Mouse (Mus musculus): ENCODE data around the gene Lenep. TPM values are rescaled to one million over a fixed set of nuclear protein-coding genes. Genes with fewer than 3 reads are reported as not detected.

Lenep gene
- total RNA-seq, 2 experiments from 2014 or later, result 3.0 TPM; not detected in 1

DNA sequence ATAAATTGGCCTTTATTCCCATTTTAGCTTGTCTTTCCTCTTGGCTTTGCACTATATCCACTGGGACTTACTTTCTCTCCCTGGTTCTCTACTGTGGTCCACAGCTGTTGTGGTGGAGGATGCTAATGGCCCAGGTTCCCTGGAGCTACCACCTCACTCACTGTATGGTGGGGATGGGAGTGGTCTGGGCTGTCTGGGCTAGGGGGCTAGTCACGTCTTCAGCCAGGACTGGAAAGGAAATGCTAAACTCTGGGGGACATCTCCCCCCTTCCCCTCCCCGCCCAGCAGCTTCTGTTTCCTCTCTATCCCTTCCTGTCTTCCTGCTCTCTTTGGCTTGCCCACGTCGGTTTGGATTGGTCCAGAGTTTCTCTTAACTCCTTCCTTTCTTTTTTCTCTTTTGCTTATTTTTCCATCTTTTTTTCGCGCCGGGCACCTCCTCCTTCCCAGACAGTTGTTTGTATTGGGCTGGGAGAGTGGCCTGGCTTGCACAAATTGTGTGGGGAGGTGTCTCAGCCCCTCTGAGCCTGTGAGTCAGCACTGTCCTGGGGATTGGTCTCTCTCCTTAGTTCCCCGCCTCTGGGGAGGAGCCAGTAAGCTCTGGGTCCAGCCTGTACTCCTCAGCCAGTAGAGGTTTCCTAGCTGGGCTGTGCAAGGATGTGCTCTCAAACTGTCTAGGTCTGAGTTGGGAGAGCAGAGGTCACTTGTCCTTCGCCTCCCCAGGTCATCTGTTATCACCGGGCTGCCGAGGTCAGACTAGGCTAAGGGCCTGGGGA, 18.6 kb upstream of the Lenep start:
- intact Hi-C loops (cut with DNase I), result no loop called here
- peak; percentile 65 to 87 for DNase-seq (ENCODE audit: low spot score in 2 of 2)

DNA sequence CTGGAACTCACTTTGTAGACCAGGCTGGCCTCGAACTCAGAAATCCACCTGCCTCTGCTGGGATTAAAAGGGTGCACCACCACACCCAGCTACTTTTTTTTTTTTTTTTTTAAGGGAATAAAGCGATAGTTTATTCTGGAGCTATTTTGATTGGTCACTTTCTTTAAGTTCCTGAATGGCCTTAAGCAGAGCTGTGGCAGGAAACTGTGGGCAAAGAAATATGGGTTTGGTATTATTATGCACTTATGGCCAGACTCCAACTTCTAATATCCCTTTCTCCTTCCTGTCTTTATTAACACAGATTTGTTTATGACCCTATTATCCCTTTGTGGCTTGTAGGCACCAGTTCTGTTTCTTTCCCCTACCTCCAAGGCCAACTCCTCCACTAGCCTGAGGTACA, 17.8 kb upstream of the Lenep start:
- no peak for DNase-seq (ENCODE audit: low spot score in 2 of 2)
- intact Hi-C loops (cut with DNase I), result no loop called here

- no peak for DNase-seq (ENCODE audit: low spot score in 2 of 2)
- intact Hi-C loops (cut with DNase I), result no loop called here
Measured at GRCm38 (mm10) chr3:89419981-89420380, 17.4 kb upstream of the Lenep start.

DNA sequence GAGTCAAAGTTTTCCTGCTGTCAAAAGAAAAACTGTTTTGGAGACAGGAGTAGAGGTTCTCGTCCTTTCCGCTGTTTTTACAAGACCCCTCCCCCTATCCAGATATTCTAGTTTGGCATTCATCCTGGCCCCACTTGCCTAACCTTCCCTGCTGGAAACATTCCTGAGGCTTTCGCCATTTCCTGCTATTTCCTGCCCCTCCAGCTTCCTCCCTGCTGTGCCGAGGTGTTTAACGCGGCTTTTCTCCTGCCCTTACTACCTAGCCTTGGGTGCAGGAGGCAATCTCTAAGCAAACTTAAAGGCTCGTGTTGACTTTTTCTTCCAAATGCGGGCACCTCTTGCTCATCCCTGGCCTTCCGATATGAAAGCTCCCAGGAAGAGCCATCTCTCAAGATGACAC, 17.0 kb upstream of the Lenep start:
- intact Hi-C loops (cut with DNase I), result no loop called here
- DNase-seq (ENCODE audit: low spot score in 2 of 2), result no peak

GRCm38 (mm10) chr3:89418861-89419250, 16.3 kb upstream of the Lenep start:
- peak in 1 of 2 experiments; percentile 31 for DNase-seq (ENCODE audit: low spot score in 2 of 2)
- intact Hi-C loops (cut with DNase I), result no loop called here

DNA sequence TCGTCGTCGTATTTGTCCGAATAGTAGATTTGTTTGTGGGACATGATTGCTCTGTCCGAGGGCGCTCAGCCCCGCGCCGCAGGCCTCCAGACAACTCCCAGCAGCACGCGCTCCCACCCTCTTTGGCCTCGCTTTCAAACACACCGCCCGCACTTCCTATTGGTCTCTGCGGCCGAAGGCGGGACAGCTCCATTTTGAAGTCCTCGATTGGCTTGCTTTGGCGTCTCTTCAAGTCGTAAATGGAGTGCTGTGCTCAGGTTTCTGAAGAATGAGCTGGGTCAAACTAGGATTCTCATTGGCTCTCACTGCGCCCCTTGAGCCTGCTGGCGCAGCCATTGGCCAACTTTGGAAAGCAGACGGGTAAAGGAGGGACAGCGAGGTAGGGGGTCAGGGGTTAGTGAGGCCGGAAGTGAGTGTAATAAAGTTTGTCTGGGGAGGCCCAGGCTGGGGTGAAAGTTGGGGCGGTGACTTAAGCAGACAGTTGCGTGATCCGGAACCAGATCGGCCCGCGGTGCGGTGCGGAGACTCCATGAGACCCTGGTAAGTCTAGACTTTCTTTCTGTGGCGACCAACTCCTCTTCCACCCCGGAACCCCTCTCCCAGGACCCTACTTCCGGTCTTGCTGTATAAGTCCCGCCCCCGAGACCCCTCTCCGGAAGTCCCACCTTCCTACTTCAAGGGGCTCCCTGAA, 15.7 kb upstream of the Lenep start, which contains the start of the genes Cks1b and Shc1:
TSS of gene Cks1b (minus strand) at position 214 of the 691 bp plus-strand sequence.
TSS of gene Shc1 (plus strand) at position 274 of the 691 bp plus-strand sequence.
- intact Hi-C loops (cut with DNase I), result no loop called here
- DNase-seq (ENCODE audit: low spot score in 2 of 2), result peak; percentile 92 to 99

- DNase-seq (ENCODE audit: low spot score in 2 of 2), result no peak
- intact Hi-C loops (cut with DNase I), result no loop called here
Measured at GRCm38 (mm10) chr3:89417840-89418169, 15.2 kb upstream of the Lenep start.

- DNase-seq (ENCODE audit: low spot score in 2 of 2), result no peak
- intact Hi-C loops (cut with DNase I), result no loop called here
Measured at GRCm38 (mm10) chr3:89417131-89417530, 14.5 kb upstream of the Lenep start.

DNA sequence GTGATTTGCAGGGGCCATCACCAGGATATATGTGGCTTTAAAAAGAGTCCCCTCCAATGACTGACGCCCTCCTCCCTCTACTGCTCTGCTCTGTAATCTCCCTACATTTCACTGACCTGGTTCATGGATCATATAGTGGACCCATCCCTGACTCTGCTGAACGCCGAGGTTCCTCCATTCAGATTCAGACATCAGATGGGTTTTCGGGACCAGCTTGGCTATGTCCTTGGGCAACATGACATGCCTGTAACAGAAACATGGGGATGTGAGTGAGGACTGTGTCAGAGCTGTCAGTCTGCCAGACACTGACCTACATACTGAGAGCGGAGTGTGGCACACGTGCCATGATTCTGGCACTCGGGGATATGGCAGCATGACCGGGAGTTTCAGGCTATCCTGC, 13.6 kb upstream of the Lenep start:
- intact Hi-C loops (cut with DNase I), result no loop called here
- DNase-seq (ENCODE audit: low spot score in 2 of 2), result no peak

DNA sequence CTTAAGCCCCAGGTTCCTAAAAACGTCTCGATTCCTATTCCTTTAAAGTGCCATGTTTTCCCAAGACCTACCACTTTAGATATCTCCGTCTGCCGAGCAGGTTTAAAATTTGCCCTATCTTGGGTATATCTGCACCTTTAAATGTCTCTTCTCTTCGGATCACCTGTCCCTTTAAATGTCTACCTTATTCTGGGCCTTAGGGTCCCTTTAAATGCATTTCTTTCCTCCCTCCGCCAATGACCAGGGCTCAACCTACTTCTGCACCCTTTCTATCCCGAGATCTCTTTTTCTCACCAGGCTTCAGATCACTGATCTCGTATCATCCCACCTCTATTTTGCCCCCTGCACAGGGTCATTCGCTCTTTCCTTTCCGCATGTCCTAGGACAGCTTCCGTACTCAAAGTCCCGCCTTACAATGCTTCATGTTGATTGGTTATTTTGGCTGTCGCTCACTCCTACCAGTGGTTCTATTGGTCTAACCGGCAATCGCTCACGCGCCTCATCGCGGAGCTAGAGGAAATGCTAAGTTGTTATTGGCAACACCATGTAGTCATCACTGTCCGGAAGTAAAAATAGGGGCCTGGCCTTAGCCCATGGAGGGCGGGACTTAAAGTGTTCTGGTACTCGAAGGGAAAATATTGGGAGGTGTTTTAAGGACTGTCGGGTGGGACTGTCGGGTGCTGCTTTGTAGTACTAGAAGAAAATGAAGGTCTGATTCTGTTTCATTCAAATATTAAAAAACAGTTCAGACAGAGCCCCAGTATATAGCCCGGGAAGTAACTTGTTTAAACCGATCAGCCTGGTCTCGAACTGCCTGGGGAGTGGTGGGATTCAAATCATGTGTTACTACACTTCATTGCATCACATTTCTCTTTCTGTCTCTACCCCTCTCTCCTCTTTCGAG, 9.1 kb upstream of the Lenep start, which contains the start of gene Flad1:
TSS of gene Flad1 (minus strand) at position 381 of the 904 bp plus-strand sequence.
- peak; percentile 100 for DNase-seq (ENCODE audit: low spot score in 2 of 2)
- intact Hi-C loops (cut with DNase I), result no loop called here

DNA sequence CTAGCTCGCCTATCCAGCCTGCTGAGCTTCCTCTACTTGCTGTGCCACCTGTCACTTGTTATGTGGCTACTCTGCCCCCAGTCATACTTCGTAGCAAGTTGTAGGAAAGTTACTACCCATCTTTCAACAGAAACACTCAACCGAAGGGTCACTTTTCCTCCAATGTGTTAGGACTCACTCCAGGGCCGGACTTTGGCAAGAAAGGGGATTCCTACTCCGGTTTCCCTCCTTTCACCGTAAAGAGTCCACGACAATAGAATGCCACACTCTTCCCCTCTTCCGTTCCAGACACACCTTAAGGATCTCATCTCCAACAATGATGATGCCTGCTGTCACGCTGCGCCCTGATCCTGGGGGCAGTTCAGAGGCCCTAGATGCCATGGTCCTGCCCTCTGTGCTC, 8.3 kb upstream of the Lenep start:
- DNase-seq (ENCODE audit: low spot score in 2 of 2), result no peak
- intact Hi-C loops (cut with DNase I), result no loop called here

GRCm38 (mm10) chr3:89409701-89410100, 7.1 kb upstream of the Lenep start:
- DNase-seq (ENCODE audit: low spot score in 2 of 2), result no peak
- intact Hi-C loops (cut with DNase I), result no loop called here

- intact Hi-C loops (cut with DNase I), result no loop called here
- no peak for DNase-seq (ENCODE audit: low spot score in 2 of 2)
Measured at GRCm38 (mm10) chr3:89408448-89408847, 5.9 kb upstream of the Lenep start.

GRCm38 (mm10) chr3:89406887-89407286, 4.3 kb upstream of the Lenep start:
- intact Hi-C loops (cut with DNase I), result no loop called here
- DNase-seq (ENCODE audit: low spot score in 2 of 2), result no peak

DNA sequence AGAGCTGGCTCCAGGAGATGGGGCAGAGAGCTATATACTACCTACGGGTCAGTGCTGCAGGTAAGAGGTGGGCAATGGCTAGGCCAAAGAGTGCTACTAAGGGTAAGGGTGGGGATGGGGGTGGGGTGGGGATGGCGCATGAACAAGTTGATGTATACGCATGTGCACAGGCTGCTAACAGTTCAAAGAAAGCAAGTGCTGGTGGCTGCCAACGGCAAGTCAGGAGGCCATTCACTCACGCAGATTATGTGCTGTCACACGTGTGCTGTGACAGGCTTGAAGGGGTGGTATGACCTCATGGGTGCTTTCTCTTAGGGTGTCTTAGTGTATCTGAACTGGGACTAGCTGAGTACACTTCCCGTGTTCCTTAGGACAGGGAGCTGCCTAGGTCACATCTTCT, 1.3 kb downstream of the Lenep start:
- DNase-seq (ENCODE audit: low spot score in 2 of 2), result no peak
- intact Hi-C loops (cut with DNase I), result no loop called here

DNA sequence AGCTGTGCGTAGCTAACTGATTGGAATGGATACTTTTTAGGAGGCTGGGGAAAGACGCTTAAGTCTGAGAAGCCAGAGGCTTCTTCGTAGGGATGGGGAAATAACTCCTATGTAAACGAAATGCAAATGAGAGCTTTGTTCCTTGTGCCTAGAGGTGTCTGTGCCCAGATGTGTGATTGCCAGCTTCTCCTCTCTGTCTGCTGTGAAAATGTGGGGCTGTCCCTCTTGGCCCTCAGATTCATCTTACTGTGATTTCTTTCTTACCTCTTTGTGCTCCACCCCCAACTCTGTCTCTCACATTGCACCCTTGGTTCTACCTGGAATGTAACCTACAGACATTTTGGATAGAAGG, 6.0 kb downstream of the Lenep start:
- intact Hi-C loops (cut with DNase I), result loop anchor here (2.0 kb wide), 1 partner anchor 92 kb away; no protein-coding TSS in a partner anchor
- DNase-seq (ENCODE audit: low spot score in 2 of 2), result no peak

GRCm38 (mm10) chr3:89395806-89396653, 6.6 kb downstream of the Lenep start:
- intact Hi-C loops (cut with DNase I), result loop anchor here (2.0 kb wide), 1 partner anchor 93 kb away; no protein-coding TSS in a partner anchor
- DNase-seq (ENCODE audit: low spot score in 2 of 2), result peak in 1 of 2 experiments; percentile 62

DNA sequence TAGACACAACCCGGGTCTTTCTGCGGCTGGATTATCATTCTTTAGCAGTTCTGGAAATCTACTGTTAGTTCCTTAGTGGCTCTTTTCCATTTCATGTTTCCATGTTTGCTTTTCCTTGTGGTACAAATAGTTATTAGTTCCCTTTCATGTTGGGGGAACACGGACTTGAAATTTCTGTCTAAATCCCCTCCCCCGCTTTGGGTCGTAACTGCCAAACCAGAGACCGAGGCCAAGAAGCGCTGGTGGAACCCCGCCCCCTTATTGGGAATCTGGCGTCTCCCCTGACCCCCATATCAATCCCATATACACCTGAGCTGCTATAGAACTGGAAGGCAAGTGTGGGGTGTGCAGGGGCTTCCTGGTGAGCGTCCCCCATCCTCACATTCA, 7.2 kb downstream of the Lenep start:
- no peak for DNase-seq (ENCODE audit: low spot score in 2 of 2)
- intact Hi-C loops (cut with DNase I), result no loop called here

- intact Hi-C loops (cut with DNase I), result no loop called here
- peak; percentile 54 to 61 for DNase-seq (ENCODE audit: low spot score in 2 of 2)
Measured at GRCm38 (mm10) chr3:89394894-89395256, 7.7 kb downstream of the Lenep start.

All from left cerebral cortex, postnatal 25 days (tissue).